Mouse (Mus musculus) naive thymus-derived CD4-positive, alpha-beta T cell, adult 2 months (primary cell): ENCODE measurements around the gene Zeb2.

ENCODE experiments used
- DNase-seq: peaks from one replicate; pipeline ENCODE4 v3.0.0-alpha.2; 2011; ENCODE audit warnings: low read depth

Gene Zeb2

GRCm38 (mm10) chr2:45117087-45117561 is at the start of gene Zeb2:
TSS of gene Zeb2 (minus strand) at chr2:45117395.
- peak; percentile 20 for DNase-seq

GRCm38 (mm10) chr2:45158785-45159184 is 41.6 kb upstream of the Zeb2 start:
- no peak for DNase-seq

- DNase-seq = no peak
These were observed 41.2 kb upstream of the Zeb2 start for GRCm38 (mm10) chr2:45158351-45158782.

DNA sequence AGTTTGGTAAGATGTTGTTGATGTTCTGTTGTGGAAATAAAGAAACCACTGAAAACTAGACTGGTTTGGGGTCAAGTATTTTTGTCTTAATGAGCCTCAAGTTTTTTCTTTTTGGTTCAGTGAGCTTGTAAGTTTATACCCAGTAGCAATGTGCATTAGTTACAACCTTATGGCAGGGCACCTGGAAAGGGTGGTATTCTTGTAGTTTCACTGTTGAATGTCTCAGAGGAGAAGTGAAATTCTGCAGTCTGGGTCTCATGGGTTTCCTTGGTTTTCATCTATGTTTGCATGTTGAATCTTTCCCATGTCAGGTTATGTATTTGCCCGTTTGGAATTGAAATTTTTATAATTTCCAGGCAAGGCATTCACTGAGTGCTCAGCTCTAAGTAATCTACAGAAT is 36.1 kb upstream of the Zeb2 start:
- no peak for DNase-seq

DNA sequence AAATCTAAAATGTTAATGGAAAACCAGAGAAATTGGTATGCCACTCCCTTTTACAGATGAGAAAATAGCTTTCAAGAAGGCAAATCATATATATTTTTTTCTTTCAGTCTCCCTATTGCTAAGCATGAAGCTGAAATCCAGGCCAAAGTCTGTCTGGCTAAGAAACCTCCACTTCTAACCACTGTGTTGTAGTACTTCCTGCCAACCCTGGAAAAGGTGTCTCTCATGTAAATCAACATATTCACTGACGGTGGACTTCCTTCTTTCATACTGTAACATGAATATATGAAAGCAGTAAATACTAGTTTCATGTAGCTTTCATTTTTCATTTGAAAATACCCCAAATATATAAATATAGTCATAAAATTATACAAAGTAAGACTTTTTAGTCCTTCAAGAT is 26.0 kb upstream of the Zeb2 start:
- DNase-seq = no peak

- no peak for DNase-seq
These were observed 21.7 kb upstream of the Zeb2 start for GRCm38 (mm10) chr2:45138906-45139305.

- DNase-seq = no peak
These were observed 19.6 kb upstream of the Zeb2 start for GRCm38 (mm10) chr2:45136783-45137182.

DNA sequence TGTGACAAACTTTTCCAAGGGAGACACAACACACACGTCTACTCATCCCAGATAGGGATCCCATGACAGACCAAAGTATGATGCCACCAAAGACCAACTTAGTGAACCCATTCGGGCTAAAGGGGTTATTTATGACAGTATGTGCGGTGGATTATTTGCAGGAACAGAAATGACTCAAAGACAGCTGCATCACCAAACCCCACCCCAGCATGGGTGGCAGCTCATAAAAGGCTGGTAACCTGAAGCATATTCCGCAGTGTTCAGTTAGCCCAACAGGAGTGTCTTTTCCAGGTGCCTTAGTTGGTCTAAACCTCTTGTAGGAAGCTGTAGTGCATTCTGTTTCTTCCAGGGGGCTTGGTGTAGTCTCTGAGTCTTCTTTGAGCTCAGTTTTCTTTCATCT is 16.0 kb upstream of the Zeb2 start:
- no peak for DNase-seq

GRCm38 (mm10) chr2:45130461-45131156 is 13.4 kb upstream of the Zeb2 start:
- DNase-seq = no peak

DNA sequence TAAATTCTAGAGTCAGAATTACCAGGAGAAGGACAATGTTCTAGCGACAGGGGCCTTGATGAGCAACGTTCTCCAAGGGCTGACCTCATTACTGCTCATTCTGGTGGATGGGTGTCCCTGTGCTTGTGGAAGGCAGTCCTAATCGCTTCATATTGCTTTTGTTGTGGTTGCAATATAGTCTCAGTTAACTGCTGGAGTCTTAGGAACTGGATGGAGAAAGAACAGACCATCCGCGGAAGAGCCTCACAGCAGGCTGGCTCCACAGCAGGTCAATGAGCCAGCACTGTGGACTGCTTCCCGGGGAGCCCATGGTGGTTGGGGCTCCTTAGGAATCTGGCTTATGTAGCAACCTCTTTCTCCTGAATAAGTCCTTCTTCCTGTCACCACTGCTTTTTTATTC is 12.4 kb upstream of the Zeb2 start:
- no peak for DNase-seq

- no peak for DNase-seq
These were observed 11.5 kb upstream of the Zeb2 start for GRCm38 (mm10) chr2:45128696-45129095.

DNA sequence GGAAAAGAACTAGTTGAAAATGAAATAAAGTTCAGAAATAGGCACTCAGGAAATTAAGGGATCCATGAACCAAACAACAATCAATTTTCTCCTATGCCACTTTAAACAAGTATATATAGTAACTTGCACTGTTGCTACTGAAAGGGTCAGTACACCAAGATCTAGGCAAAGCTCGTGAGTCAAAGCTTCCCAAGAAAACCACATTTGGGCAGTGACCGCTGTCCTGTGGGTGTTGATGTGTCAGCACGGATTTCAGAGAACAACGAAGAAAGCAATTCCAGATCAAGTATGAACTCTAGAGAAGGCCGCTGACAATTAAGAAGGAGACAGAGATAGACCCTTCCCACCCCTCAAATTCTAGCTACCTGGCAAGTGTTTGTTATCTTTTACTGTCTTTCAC is 9.2 kb upstream of the Zeb2 start:
- DNase-seq = no peak

GRCm38 (mm10) chr2:45125181-45125580 is 8.0 kb upstream of the Zeb2 start:
- DNase-seq = no peak

- DNase-seq = no peak
These were observed 6.3 kb upstream of the Zeb2 start for GRCm38 (mm10) chr2:45123490-45123889.

GRCm38 (mm10) chr2:45118121-45118520 is 926 bp upstream of the Zeb2 start:
- DNase-seq = no peak

- DNase-seq = no peak
These were observed 397 bp upstream of the Zeb2 start for GRCm38 (mm10) chr2:45117592-45117991.

- DNase-seq = peak; percentile 23
These were observed 617 bp downstream of the Zeb2 start for GRCm38 (mm10) chr2:45116531-45117024.

GRCm38 (mm10) chr2:45115720-45116495 is 1.3 kb downstream of the Zeb2 start:
- DNase-seq = no peak

DNA sequence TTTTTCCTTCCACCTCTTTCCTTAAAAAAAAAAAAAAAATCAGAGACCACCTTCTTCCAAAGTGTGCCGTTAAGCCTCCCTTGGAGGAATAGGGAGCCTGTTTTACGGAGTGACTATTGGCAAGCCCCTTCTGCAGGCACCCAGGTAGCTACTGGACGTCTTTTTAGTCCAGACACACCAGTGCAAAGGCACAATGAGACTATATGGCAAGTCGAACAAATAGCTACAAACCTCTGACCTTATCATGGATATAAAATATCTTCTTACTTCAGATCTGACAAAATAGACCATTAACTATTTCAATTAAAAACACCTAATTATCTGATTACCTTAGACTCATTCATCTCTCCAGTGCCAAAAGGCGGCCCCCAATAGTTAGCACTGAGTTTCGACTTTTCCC is 2.0 kb downstream of the Zeb2 start:
- no peak for DNase-seq

- no peak for DNase-seq
These were observed 2.6 kb downstream of the Zeb2 start for GRCm38 (mm10) chr2:45114596-45114995.

- no peak for DNase-seq
These were observed 3.3 kb downstream of the Zeb2 start for GRCm38 (mm10) chr2:45113912-45114311.

- DNase-seq = peak; percentile 27
These were observed 4.1 kb downstream of the Zeb2 start for GRCm38 (mm10) chr2:45112891-45113683.
